Mouse (Mus musculus) embryonic facial prominence, embryonic 12.5 days (tissue): ENCODE measurements at regions not wholly inside any gene's neighbourhood (a gene's known extent, or its start where the extent isn't known, plus 50 kb on each side); places are given as distances from the start of the nearest gene placed in this dataset.

Source experiments
- ATAC-seq: fragments of 200-750 bp; cut with Nextera tagmentation; 2 replicates; pipeline ENCODE4 v1.8.0; 2017; ENCODE audit not compliant: insufficient number of reproducible peaks, insufficient read depth, low FRiP score, low TSS enrichment
- H3K27ac ChIP-seq: fragments of 300-500 bp; sonication (generic); 2 replicates; pipeline ENCODE4 v1.5.1; 2016; ENCODE audit warnings: mild to moderate bottlenecking
- H3K27me3 ChIP-seq: fragments of 300-500 bp; sonication (generic); 2 replicates; pipeline ENCODE4 v1.6.1; 2016; ENCODE audit warnings: mild to moderate bottlenecking, moderate library complexity
- H3K36me3 ChIP-seq: fragments of 300-500 bp; sonication (generic); 2 replicates; pipeline ENCODE4 v1.6.1; 2016; ENCODE audit warnings: mild to moderate bottlenecking
- H3K4me1 ChIP-seq: fragments of 300-500 bp; sonication (generic); 2 replicates; pipeline ENCODE4 v1.6.1; 2016
- H3K4me2 ChIP-seq: fragments of 300-500 bp; sonication (generic); replicated peaks from 2 replicates; pipeline ENCODE4 v1.6.1; 2016; ENCODE audit warnings: mild to moderate bottlenecking, moderate library complexity
- H3K4me3 ChIP-seq: fragments of 300-500 bp; sonication (generic); 2 replicates; pipeline ENCODE4 v1.5.1; 2016; ENCODE audit warnings: mild to moderate bottlenecking
- H3K9ac ChIP-seq: fragments of 300-500 bp; sonication (generic); 2 replicates; pipeline ENCODE4 v1.6.1; 2016; ENCODE audit warnings: mild to moderate bottlenecking, moderate library complexity
- H3K9me3 ChIP-seq: fragments of 300-500 bp; sonication (generic); 2 replicates; pipeline ENCODE4 v1.6.1; 2016; ENCODE audit warnings: mild to moderate bottlenecking, moderate library complexity
- WGBS: fragments of 180-500 bp; shearing (Covaris S2); methylation state at CpG from one replicate; pipeline ENCODE4 v1.1.7; 2016; 5-methylcytosine and 5-hydroxymethylcytosine counted together

- Histone ChIP-seq H3K27ac (no peak overlapping the region), H3K36me3 (no peaks in the 10 kb centered on the region), H3K4me2 (no peak overlapping the region), H3K9ac (no peak overlapping the region), H3K9me3 (0 out of 2 replicates have a peak, but pooled peaks cover 5% of the 10 kb centered on the region), H3K4me1 (no peaks in the 10 kb centered on the region), H3K4me3 (no peak overlapping the region), H3K27me3 (no peaks in the 10 kb centered on the region)
- WGBS: 79% methylated on average over 2 of the region's 2 CpGs
- ATAC-seq: no peak
Measured at GRCm38 (mm10) chr16:86094461-86094860, 192.8 kb upstream of the Adamts5 start.

DNA sequence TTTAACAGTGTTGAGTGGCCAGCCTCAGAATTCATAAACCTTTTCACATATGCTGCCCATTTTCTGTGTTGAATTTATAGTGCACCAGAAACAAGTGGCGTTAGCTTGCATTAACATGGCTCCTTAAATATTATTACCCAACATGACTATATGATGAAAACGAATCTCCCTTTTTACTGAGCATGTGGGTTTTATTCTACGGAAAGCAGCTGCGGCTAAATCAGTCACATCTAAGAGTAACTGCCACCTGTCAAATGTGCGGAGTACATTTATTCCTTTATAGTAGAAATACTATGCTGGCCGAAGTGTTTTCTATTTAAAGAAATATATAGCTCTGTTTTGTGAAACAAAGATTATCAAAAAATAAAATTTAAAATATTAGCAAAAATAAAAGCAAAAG is 188.5 kb upstream of the Adamts5 start:
- 83% methylated on average over 6 of the region's 6 CpGs for WGBS
- H3K27me3 ChIP-seq: no peaks in the 10 kb centered on the region
- no peak for ATAC-seq

GRCm38 (mm10) chr16:86087421-86087820 is 185.8 kb upstream of the Adamts5 start:
- no peaks in the 10 kb centered on the region for H3K36me3 ChIP-seq
- H3K9ac ChIP-seq: no peak overlapping the region
- H3K27ac ChIP-seq: no peak overlapping the region
- no peak for ATAC-seq
- 70% methylated on average over 3 of the region's 3 CpGs for WGBS
- H3K27me3 ChIP-seq: no peaks in the 10 kb centered on the region
- no peak overlapping the region for H3K4me3 ChIP-seq
- H3K4me2 ChIP-seq: no peak overlapping the region
- no peaks in the 10 kb centered on the region for H3K9me3 ChIP-seq
- no peaks in the 10 kb centered on the region for H3K4me1 ChIP-seq

More for the DNA sequence above, 188.5 kb upstream of the Adamts5 start:
- no peaks in the 10 kb centered on the region for H3K4me1 ChIP-seq
- H3K9me3 ChIP-seq: no peaks in the 10 kb centered on the region
- no peak overlapping the region for H3K4me2 ChIP-seq
- H3K4me3 ChIP-seq: no peak overlapping the region
- H3K9ac ChIP-seq: no peak overlapping the region
- H3K36me3 ChIP-seq: no peaks in the 10 kb centered on the region
- no peak overlapping the region for H3K27ac ChIP-seq

- Histone ChIP-seq H3K4me1 (no peaks in the 10 kb centered on the region), H3K27me3 (no peaks in the 10 kb centered on the region), H3K9ac (no peak overlapping the region), H3K27ac (no peak overlapping the region), H3K4me2 (no peak overlapping the region), H3K4me3 (no peak overlapping the region), H3K36me3 (no peaks in the 10 kb centered on the region), H3K9me3 (no peaks in the 10 kb centered on the region)
- 0 out of 2 replicates have a peak, but pooled peaks have one; percentile 47 for ATAC-seq
- WGBS: 60% methylated on average over 3 of the region's 3 CpGs
Measured at GRCm38 (mm10) chr16:86067628-86068364, 166.2 kb upstream of the Adamts5 start.

GRCm38 (mm10) chr16:86060087-86060486 is 158.5 kb upstream of the Adamts5 start:
- H3K9me3 ChIP-seq: no peaks in the 10 kb centered on the region
- ATAC-seq: no peak
- no peaks in the 10 kb centered on the region for H3K4me1 ChIP-seq
- no peaks in the 10 kb centered on the region for H3K27me3 ChIP-seq
- no peak overlapping the region for H3K9ac ChIP-seq
- no peaks in the 10 kb centered on the region for H3K36me3 ChIP-seq
- no peak overlapping the region for H3K4me3 ChIP-seq
- no peak overlapping the region for H3K4me2 ChIP-seq
- no peak overlapping the region for H3K27ac ChIP-seq
- WGBS: 71% methylated on average over 5 of the region's 5 CpGs

- no peak overlapping the region for H3K27ac ChIP-seq
- no peak overlapping the region for H3K9ac ChIP-seq
- 77% methylated on average over 2 of the region's 2 CpGs for WGBS
Measured at GRCm38 (mm10) chr16:86044695-86045094, 143.1 kb upstream of the Adamts5 start.

DNA sequence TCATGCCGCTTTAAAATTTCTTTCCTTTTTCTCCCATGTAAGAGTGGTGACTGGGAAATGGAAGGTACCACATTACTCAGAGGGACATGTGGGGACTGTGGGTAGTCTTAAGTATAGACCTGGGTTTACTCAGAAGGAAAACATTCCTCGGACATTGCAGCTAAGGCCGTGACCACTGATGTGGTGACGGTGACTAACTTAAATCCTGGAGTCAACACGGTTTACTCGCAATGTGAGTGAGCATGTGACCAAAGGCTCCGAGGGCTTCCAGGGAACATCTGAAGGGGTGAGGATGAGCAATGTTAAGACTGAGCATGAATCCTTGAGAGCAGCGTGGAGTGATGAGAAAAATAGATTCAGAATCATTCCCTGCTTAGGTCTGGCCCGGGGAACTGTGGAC is 133.1 kb upstream of the Adamts5 start:
- H3K9ac ChIP-seq: no peak overlapping the region
- H3K4me1 ChIP-seq: no peaks in the 10 kb centered on the region
- ATAC-seq: no peak
- 89% methylated on average over 9 of the region's 9 CpGs for WGBS
- H3K36me3 ChIP-seq: no peaks in the 10 kb centered on the region
- H3K4me3 ChIP-seq: no peak overlapping the region
- no peaks in the 10 kb centered on the region for H3K9me3 ChIP-seq
- no peak overlapping the region for H3K27ac ChIP-seq
- H3K27me3 ChIP-seq: no peaks in the 10 kb centered on the region
- no peak overlapping the region for H3K4me2 ChIP-seq

More at GRCm38 (mm10) chr16:86044695-86045094, 143.1 kb upstream of the Adamts5 start:
- ATAC-seq: no peak
- Histone ChIP-seq H3K36me3 (no peaks in the 10 kb centered on the region), H3K4me2 (no peak overlapping the region), H3K4me3 (no peak overlapping the region), H3K4me1 (no peaks in the 10 kb centered on the region), H3K9me3 (no peaks in the 10 kb centered on the region), H3K27me3 (no peaks in the 10 kb centered on the region)

GRCm38 (mm10) chr16:86027700-86028099 is 126.1 kb upstream of the Adamts5 start:
- Histone ChIP-seq H3K4me1 (no peaks in the 10 kb centered on the region), H3K4me3 (no peak overlapping the region), H3K9me3 (no peaks in the 10 kb centered on the region), H3K36me3 (no peaks in the 10 kb centered on the region), H3K4me2 (no peak overlapping the region), H3K9ac (no peak overlapping the region), H3K27me3 (no peaks in the 10 kb centered on the region), H3K27ac (no peak overlapping the region)
- 55% methylated on average over 2 of the region's 2 CpGs for WGBS
- ATAC-seq: no peak

GRCm38 (mm10) chr16:86015336-86015735 is 113.7 kb upstream of the Adamts5 start:
- Histone ChIP-seq H3K27me3 (no peaks in the 10 kb centered on the region), H3K4me1 (no peaks in the 10 kb centered on the region), H3K36me3 (no peaks in the 10 kb centered on the region), H3K4me2 (no peak overlapping the region), H3K4me3 (no peak overlapping the region), H3K9ac (no peak overlapping the region), H3K27ac (no peak overlapping the region), H3K9me3 (no peaks in the 10 kb centered on the region)
- WGBS: 87% methylated on average over 1 of the region's 1 CpGs
- no peak for ATAC-seq

DNA sequence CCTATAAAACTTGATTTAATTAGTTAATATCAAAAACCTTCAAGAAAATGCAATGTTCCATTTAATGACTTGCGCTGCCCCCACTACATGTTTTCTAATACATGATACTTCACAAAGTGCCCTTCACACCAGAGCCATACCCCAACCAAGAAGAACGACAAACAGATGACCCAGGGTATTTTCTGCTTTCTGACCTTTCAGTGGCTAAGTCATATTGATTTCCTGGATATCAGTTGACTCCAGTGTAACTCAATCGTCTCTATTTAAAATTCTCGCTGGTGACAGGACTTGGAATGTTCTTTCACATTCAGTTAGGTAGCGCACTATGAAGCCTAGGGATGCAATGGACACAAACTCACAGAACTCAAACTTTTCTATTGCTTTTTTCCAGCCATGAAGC is 109.4 kb upstream of the Adamts5 start:
- no peak overlapping the region for H3K9ac ChIP-seq
- H3K4me3 ChIP-seq: no peak overlapping the region
- H3K4me1 ChIP-seq: no peaks in the 10 kb centered on the region
- no peak for ATAC-seq
- H3K36me3 ChIP-seq: no peaks in the 10 kb centered on the region
- no peaks in the 10 kb centered on the region for H3K9me3 ChIP-seq
- no peak overlapping the region for H3K4me2 ChIP-seq
- H3K27me3 ChIP-seq: no peaks in the 10 kb centered on the region
- 51% methylated on average over 5 of the region's 5 CpGs for WGBS
- no peak overlapping the region for H3K27ac ChIP-seq

DNA sequence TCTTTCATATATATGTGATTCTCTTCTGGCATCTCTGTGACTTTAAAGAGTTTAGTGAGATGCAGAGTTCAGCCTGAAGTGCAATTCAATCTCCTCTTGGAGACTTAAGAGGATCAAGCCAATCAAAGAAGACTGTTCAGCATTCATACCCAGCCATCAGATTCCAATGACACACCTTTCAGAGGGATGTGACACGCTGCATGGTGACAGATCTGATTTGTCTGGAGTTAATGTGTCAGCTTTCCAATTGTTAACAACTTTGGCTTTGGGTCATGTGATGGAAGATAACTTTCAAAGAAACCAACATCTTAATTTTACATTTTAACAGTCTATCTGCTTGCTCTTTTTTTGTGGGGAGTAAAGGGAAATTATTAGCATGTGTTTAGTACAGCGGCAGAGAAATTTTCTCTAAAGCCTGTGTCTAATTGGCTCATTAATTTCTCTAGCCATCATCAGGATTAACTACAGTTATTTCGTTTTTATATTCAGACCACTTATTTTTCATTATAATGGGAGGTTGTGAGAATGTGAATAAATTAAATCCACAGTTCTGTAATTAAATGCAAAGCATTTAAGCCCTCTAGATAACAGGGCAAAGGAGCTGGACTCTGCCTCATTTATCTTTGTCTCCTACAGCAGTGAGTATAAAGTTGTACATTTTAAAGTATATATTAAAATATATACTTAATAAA is 108.2 kb upstream of the Adamts5 start:
- H3K4me2 ChIP-seq: no peak overlapping the region
- H3K36me3 ChIP-seq: no peaks in the 10 kb centered on the region
- WGBS: 45% methylated on average over 3 of the region's 3 CpGs
- H3K9ac ChIP-seq: no peak overlapping the region
- H3K4me3 ChIP-seq: no peak overlapping the region
- no peaks in the 10 kb centered on the region for H3K27me3 ChIP-seq
- ATAC-seq: no peak
- H3K9me3 ChIP-seq: no peaks in the 10 kb centered on the region
- H3K27ac ChIP-seq: no peak overlapping the region
- no peaks in the 10 kb centered on the region for H3K4me1 ChIP-seq

DNA sequence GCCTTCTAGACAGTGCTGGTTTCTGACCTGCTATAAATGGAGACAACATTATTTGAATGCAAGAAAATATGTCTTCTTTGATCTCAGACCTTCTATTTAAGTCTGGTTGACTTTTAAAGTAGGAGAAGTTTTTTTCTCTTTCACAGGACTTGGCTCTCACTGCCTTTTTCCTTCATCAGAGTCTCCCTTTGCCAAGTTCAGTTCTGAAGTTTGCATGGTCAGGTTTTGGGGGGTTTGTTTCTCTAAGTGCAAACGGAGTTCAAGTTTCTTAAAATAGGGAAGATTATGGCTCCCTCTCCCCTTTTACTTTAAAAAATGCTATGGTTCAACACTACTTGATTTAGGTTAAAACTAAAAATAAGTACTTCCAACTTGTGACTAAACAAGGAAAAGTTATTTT is 106.2 kb upstream of the Adamts5 start:
- Histone ChIP-seq H3K4me3 (no peak overlapping the region), H3K4me2 (no peak overlapping the region), H3K9ac (no peak overlapping the region), H3K4me1 (no peaks in the 10 kb centered on the region), H3K27me3 (no peaks in the 10 kb centered on the region), H3K27ac (no peak overlapping the region), H3K9me3 (no peaks in the 10 kb centered on the region), H3K36me3 (no peaks in the 10 kb centered on the region)
- WGBS: 85% methylated on average over 1 of the region's 1 CpGs
- ATAC-seq: no peak
